Mouse (Mus musculus) G1E (cell line): ENCODE data around the gene Cubn. TPM values are rescaled to one million over a fixed set of nuclear protein-coding genes. Genes with fewer than 3 reads are reported as not detected.

ENCODE experiments used
- ATAC-seq: 2 replicates; pipeline ENCODE4 v1.8.0; 2016; ENCODE audit warnings: mild to moderate bottlenecking; ENCODE audit not compliant: insufficient number of reproducible peaks, poor library complexity, low FRiP score, severe bottlenecking; ENCODE audit errors: extremely low read depth
- DNase-seq: peaks from one replicate; pipeline ENCODE4 v3.0.0; 2012; ENCODE audit warnings: low spot score
- H3K27me3 ChIP-seq: 2 replicates; pipeline ENCODE4 v1.6.1; 2012; ENCODE audit warnings: mild to moderate bottlenecking, low read length, inconsistent platforms; ENCODE audit not compliant: insufficient read depth
- H3K36me3 ChIP-seq: replicated peaks from 2 replicates; pipeline ENCODE3; 2012; ENCODE audit warnings: mild to moderate bottlenecking, inconsistent platforms
- H3K4me1 ChIP-seq: 2 replicates; pipeline ENCODE4 v1.6.1; 2012; ENCODE audit warnings: low read depth, low read length, inconsistent platforms, mixed read lengths; ENCODE audit not compliant: insufficient read depth
- H3K4me3 ChIP-seq: 2 replicates; pipeline ENCODE4 v1.5.1; 2012; ENCODE audit warnings: low read depth, mild to moderate bottlenecking, inconsistent platforms, low read length, moderate library complexity, mixed read lengths
- H3K9me3 ChIP-seq: replicated peaks from 2 replicates; pipeline ENCODE4 v1.6.1; 2012; ENCODE audit warnings: inconsistent platforms
- CTCF ChIP-seq: IDR thresholded peaks from 2 replicates; pipeline ENCODE4 v1.5.1; 2012; ENCODE audit warnings: low read depth, low read length, inconsistent platforms, mixed read lengths
- GATA1 ChIP-seq: IDR thresholded peaks from 2 replicates; pipeline ENCODE4 v1.6.1; 2012; ENCODE audit warnings: borderline replicate concordance, low read length, inconsistent platforms, mixed read lengths
- GATA2 ChIP-seq: IDR thresholded peaks from 2 replicates; pipeline ENCODE4 v1.6.1; 2012; ENCODE audit warnings: low read depth, low read length, inconsistent platforms, borderline replicate concordance
- POLR2AphosphoS5 ChIP-seq: IDR thresholded peaks from 2 replicates; pipeline ENCODE4 v1.6.1; 2012; ENCODE audit warnings: low read depth, low read length, inconsistent platforms; ENCODE audit not compliant: insufficient replicate concordance
- TAL1 ChIP-seq: conservative IDR thresholded peaks from 2 replicates; pipeline ENCODE4 v1.6.1; 2012; ENCODE audit warnings: low read depth, low read length, inconsistent platforms, mixed read lengths
- polyA plus RNA-seq: library from polyadenylated mRNA; stranded (reverse); fragments of >175 nt; gene quantifications from 2 replicates; pipeline ENCODE4 v1.2.3, GENCODE M21; 2012
- total RNA-seq, 2 experiments: library from RNA; stranded (forward) in 1 of 2; stranded (reverse) in 1 of 2; fragments of 200-1000 nt in 1 of 2; fragments of >200 nt in 1 of 2; fragmentation: Nextera tagmentation in 1 of 2; gene quantifications; 2 replicates each; pipeline ENCODE4 v1.2.3; 2014 to 2017

Gene Cubn
- total and polyA plus RNA-seq, 3 experiments, result 0.16 TPM; not detected in 2

DNA sequence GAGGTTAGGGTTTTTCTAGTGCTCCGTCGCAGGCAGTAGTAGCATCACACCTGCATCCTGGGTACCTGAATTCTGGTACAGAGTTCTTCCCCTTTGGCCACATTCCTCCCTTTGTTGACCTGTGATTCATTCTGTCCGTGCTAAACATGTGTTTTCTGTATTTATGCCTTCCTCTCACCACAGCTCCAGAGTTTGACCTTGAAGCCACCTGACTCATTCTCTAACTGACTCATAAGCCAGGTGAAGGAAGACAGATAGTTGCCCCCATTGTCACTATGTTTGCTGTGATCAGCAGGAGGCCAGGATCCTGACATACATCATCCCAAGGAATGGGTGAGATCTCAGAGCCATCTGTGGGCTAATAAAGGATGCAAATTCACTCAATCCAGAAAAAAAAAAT, 188.2 kb downstream of the Cubn start:
- ATAC-seq, result no peak
- Histone ChIP-seq H3K9me3 (no peaks in the 10 kb centered on the region), H3K4me1 (peaks cover 11% of the 10 kb centered on the region), H3K27me3 (peaks cover 16% of the 10 kb centered on the region; the same call in 1 of the 2 replicates), H3K4me3 (no peak overlapping the region), H3K36me3 (no peaks in the 10 kb centered on the region)
- no peak for DNase-seq
- TF ChIP-seq POLR2AphosphoS5, result no peak
- TF ChIP-seq GATA2, result no peak

- H3K9me3 ChIP-seq, result no peaks in the 10 kb centered on the region
- DNase-seq (no peak), ATAC-seq (no peak)
- H3K4me1 ChIP-seq, result peaks cover 29% of the 10 kb centered on the region
- no peaks in the 10 kb centered on the region for H3K36me3 ChIP-seq
- H3K4me3 ChIP-seq, result no peak overlapping the region
- no peak for TF ChIP-seq GATA2
- no peak for TF ChIP-seq CTCF
- no peak for TF ChIP-seq TAL1
- no peak for TF ChIP-seq GATA1
- no peak for TF ChIP-seq POLR2AphosphoS5
- H3K27me3 ChIP-seq, result peaks cover 11% of the 10 kb centered on the region
Observed at GRCm38 (mm10) chr2:13299031-13299430, 192.6 kb downstream of the Cubn start.

- Histone ChIP-seq H3K27me3 (peaks cover 11% of the 10 kb centered on the region), H3K4me3 (no peak overlapping the region), H3K9me3 (no peaks in the 10 kb centered on the region), H3K36me3 (no peaks in the 10 kb centered on the region), H3K4me1 (peaks cover 31% of the 10 kb centered on the region)
- DNase-seq (peak; percentile 36), ATAC-seq (peak; percentile 97)
- TF ChIP-seq CTCF, result no peak
- TF ChIP-seq TAL1, result peak; percentile 94
Observed at GRCm38 (mm10) chr2:13297733-13298132, 193.9 kb downstream of the Cubn start.

DNA sequence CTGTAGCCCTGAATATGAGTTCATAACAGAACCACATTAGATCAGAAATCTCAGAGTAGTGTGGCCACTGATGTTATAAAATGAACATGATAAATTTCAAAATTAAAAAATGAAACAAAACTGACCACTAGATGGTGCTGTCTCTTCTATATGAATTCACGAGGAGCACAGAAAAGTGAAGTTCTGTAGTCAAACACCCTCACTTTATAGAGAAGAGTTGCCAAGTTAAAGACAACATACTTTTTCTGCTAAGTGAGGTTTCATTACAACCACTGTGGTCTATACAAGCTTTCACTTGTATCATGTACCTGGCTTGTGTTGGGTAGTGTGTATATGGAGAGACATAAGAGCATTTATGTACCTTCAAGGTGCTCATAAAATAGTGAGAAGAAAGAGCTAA, 201.0 kb downstream of the Cubn start:
- peaks cover 26% of the 10 kb centered on the region for H3K27me3 ChIP-seq
- ATAC-seq, result no peak
- TF ChIP-seq TAL1 (no peak), POLR2AphosphoS5 (no peak), GATA1 (no peak), CTCF (no peak), GATA2 (no peak)
- no peaks in the 10 kb centered on the region for H3K9me3 ChIP-seq
- peaks cover 2% of the 10 kb centered on the region; the same call in 1 of the 2 replicates for H3K4me1 ChIP-seq
- no peak overlapping the region for H3K4me3 ChIP-seq
- no peak for DNase-seq
- H3K36me3 ChIP-seq, result no peaks in the 10 kb centered on the region

DNA sequence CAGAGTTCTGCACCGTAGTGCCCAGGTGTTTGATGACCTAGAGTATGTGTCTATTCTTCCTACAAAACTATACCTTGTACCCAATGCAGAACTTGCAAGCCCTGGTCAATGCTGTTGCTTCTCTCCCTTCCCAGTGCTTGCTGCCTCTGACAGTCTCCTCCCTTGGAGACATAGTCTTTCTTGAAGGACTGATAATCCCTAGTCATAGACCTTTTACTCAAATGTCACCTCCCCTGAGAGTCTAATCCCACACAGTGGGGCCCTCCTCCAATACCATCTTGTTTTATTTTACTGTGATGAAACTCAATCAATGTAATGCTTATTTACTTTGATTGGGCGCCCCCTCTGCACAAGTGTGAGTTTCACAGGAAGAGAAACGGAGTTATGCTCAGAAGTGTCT, 201.5 kb downstream of the Cubn start:
- peaks cover 2% of the 10 kb centered on the region; the same call in 1 of the 2 replicates for H3K4me1 ChIP-seq
- no peaks in the 10 kb centered on the region for H3K36me3 ChIP-seq
- ATAC-seq (no peak), DNase-seq (no peak)
- peaks cover 26% of the 10 kb centered on the region for H3K27me3 ChIP-seq
- no peak overlapping the region for H3K4me3 ChIP-seq
- no peaks in the 10 kb centered on the region for H3K9me3 ChIP-seq
- TF ChIP-seq POLR2AphosphoS5 (no peak), CTCF (no peak), GATA1 (no peak), GATA2 (no peak), TAL1 (no peak)

- no peak overlapping the region for H3K4me3 ChIP-seq
- H3K36me3 ChIP-seq, result no peaks in the 10 kb centered on the region
- TF ChIP-seq GATA2 (no peak), POLR2AphosphoS5 (no peak), TAL1 (no peak), CTCF (no peak), GATA1 (no peak)
- peaks cover 6% of the 10 kb centered on the region; the same call in 1 of the 2 replicates for H3K4me1 ChIP-seq
- DNase-seq (no peak), ATAC-seq (no peak)
- H3K27me3 ChIP-seq, result peaks cover 19% of the 10 kb centered on the region
- H3K9me3 ChIP-seq, result no peaks in the 10 kb centered on the region
Observed at GRCm38 (mm10) chr2:13278114-13278862, 213.3 kb downstream of the Cubn start.
